Mouse (Mus musculus) lung, postnatal 0 days (tissue): Measurements from ENCODE around the gene Srrt. TPM values are rescaled to one million over a fixed set of nuclear protein-coding genes. Genes with fewer than 3 reads are reported as not detected.

Experiments
- ATAC-seq: fragments of 200-750 bp; cut with Nextera tagmentation; 2 replicates; pipeline ENCODE4 v1.8.0; 2017; ENCODE audit warnings: moderate library complexity
- DNase-seq: peaks from one replicate; pipeline ENCODE4 v3.0.0-alpha.2; 2016; ENCODE audit warnings: low spot score
- H3K27ac ChIP-seq: fragments of 300-500 bp; sonication (generic); 2 replicates; pipeline ENCODE4 v1.5.1; 2014; ENCODE audit warnings: antibody characterized with exemption, mild to moderate bottlenecking, low read length, mixed read lengths
- H3K27me3 ChIP-seq: fragments of 300-500 bp; sonication (generic); replicated peaks from 2 replicates; pipeline ENCODE4 v1.6.1; 2014; ENCODE audit warnings: low read length, mixed read lengths; ENCODE audit not compliant: insufficient read depth
- H3K36me3 ChIP-seq: fragments of 300-500 bp; sonication (generic); 2 replicates; pipeline ENCODE4 v1.6.1; 2014; ENCODE audit warnings: low read length, mixed read lengths; ENCODE audit not compliant: insufficient read depth
- H3K4me1 ChIP-seq: fragments of 300-500 bp; sonication (generic); 2 replicates; pipeline ENCODE4 v1.6.1; 2014; ENCODE audit warnings: antibody characterized with exemption, low read depth, low read length, mixed read lengths; ENCODE audit not compliant: insufficient read depth
- H3K4me2 ChIP-seq: fragments of 300-500 bp; sonication (generic); replicated peaks from 2 replicates; pipeline ENCODE4 v1.6.1; 2014; ENCODE audit warnings: low read depth, mild to moderate bottlenecking, low read length, moderate library complexity, mixed read lengths
- H3K4me3 ChIP-seq: fragments of 300-500 bp; sonication (generic); 2 replicates; pipeline ENCODE4 v1.5.1; 2014; ENCODE audit warnings: low read depth, low read length
- H3K9ac ChIP-seq: fragments of 300-500 bp; sonication (generic); replicated peaks from 2 replicates; pipeline ENCODE4 v1.6.1; 2014; ENCODE audit warnings: low read depth, mild to moderate bottlenecking
- H3K9me3 ChIP-seq: fragments of 300-500 bp; sonication (generic); 2 replicates; pipeline ENCODE4 v1.6.1; 2016; ENCODE audit warnings: low read length, mixed read lengths
- CTCF ChIP-seq: IDR thresholded peaks from 2 replicates; pipeline ENCODE4 v1.5.1; 2016; ENCODE audit warnings: antibody characterized with exemption, mild to moderate bottlenecking
- EP300 ChIP-seq: IDR thresholded peaks from 2 replicates; pipeline ENCODE4 v1.6.1; 2016; ENCODE audit warnings: antibody characterized with exemption, mild to moderate bottlenecking, control low read depth
- WGBS: fragments of 180-500 bp; shearing (Covaris S2); extraction: QIAGEN DNeasy Blood & Tissue Kit; methylation state at CpG from one replicate; pipeline ENCODE4 v1.1.7; 2014; 5-methylcytosine and 5-hydroxymethylcytosine counted together
- polyA plus RNA-seq: library from polyadenylated mRNA; unstranded; fragments of >200 nt; fragmentation: Nextera tagmentation; extraction: Ambion mirVana; gene quantifications from 2 replicates; pipeline ENCODE4 v1.2.1, GENCODE M21; 2015

Gene Srrt
- polyA plus RNA-seq, 1 experiment from 2014 or later, result 30.9 TPM

GRCm38 (mm10) chr5:137295712-137296111 is 11.8 kb downstream of the Srrt start:
- Histone ChIP-seq H3K27ac (no peak overlapping the region), H3K36me3 (peaks cover 46% of the 10 kb centered on the region), H3K9me3 (no peaks in the 10 kb centered on the region), H3K9ac (no peak overlapping the region), H3K27me3 (no peaks in the 10 kb centered on the region), H3K4me3 (no peak overlapping the region), H3K4me1 (peaks cover 5% of the 10 kb centered on the region), H3K4me2 (no peak overlapping the region)
- WGBS, result 93% methylated on average over 15 of the region's 15 CpGs
- TF ChIP-seq CTCF, result no peak
- no peak for TF ChIP-seq EP300
- DNase-seq, result no peak
- no peak for ATAC-seq

GRCm38 (mm10) chr5:137295296-137295695 is 12.2 kb downstream of the Srrt start:
- 75% methylated on average over 9 of the region's 9 CpGs for WGBS
- Histone ChIP-seq H3K9me3 (no peaks in the 10 kb centered on the region), H3K4me1 (peaks cover 5% of the 10 kb centered on the region), H3K27ac (no peak overlapping the region), H3K36me3 (peaks cover 43% of the 10 kb centered on the region), H3K4me2 (peak overlapping the region; percentile 97; the same call in 1 of the 2 replicates), H3K27me3 (no peaks in the 10 kb centered on the region; the same call in 1 of the 2 replicates), H3K4me3 (0 out of 2 replicates have a peak overlapping the region, but pooled peaks have one; percentile 45), H3K9ac (peak overlapping the region; percentile 62; the same call in 1 of the 2 replicates)
- DNase-seq (no peak), ATAC-seq (no peak)
- no peak for TF ChIP-seq EP300
- TF ChIP-seq CTCF, result no peak

GRCm38 (mm10) chr5:137294744-137295093 is 12.8 kb downstream of the Srrt start:
- Histone ChIP-seq H3K27ac (no peak overlapping the region; the same call in none of the 2 replicates), H3K4me3 (peak overlapping the region; percentile 45), H3K36me3 (peaks cover 37% of the 10 kb centered on the region), H3K4me1 (peaks cover 5% of the 10 kb centered on the region), H3K4me2 (peak overlapping the region; percentile 97), H3K27me3 (no peaks in the 10 kb centered on the region; the same call in 1 of the 2 replicates), H3K9ac (peak overlapping the region; percentile 62), H3K9me3 (no peaks in the 10 kb centered on the region)
- WGBS, result 12% methylated on average over 18 of the region's 18 CpGs
- DNase-seq, result no peak
- TF ChIP-seq CTCF (no peak), EP300 (no peak)
- peak; percentile 30 for ATAC-seq

GRCm38 (mm10) chr5:137293839-137294743 is 13.4 kb downstream of the Srrt start, which contains the start of gene Ufsp1:
Gene Ufsp1, plus strand, starts transcription at chr5:137294629.
- ATAC-seq (peak; percentile 97), DNase-seq (peak; percentile 98)
- peaks cover 30% of the 10 kb centered on the region for H3K36me3 ChIP-seq
- TF ChIP-seq EP300 (no peak), CTCF (peak; percentile 37; the same call in 1 of the 2 replicates)
- H3K27me3 ChIP-seq, result peaks cover 6% of the 10 kb centered on the region; the same call in 1 of the 2 replicates
- peak within 1 kb of the TSS; percentile 89 for H3K27ac ChIP-seq
- H3K4me3 ChIP-seq, result peak within 1 kb of the TSS; percentile 45
- 3% methylated on average over 52 of the region's 52 CpGs for WGBS
- H3K9me3 ChIP-seq, result no peaks in the 10 kb centered on the region
- H3K4me2 ChIP-seq, result peak within 1 kb of the TSS; percentile 97
- H3K9ac ChIP-seq, result peak within 1 kb of the TSS; percentile 62
- H3K4me1 ChIP-seq, result peaks cover 7% of the 10 kb centered on the region

GRCm38 (mm10) chr5:137293282-137293681 is 14.2 kb downstream of the Srrt start:
- Histone ChIP-seq H3K9ac (peak overlapping the region; percentile 58), H3K27ac (peak overlapping the region; percentile 89), H3K27me3 (peaks cover 11% of the 10 kb centered on the region; the same call in 1 of the 2 replicates), H3K4me2 (peak overlapping the region; percentile 97), H3K4me1 (peaks cover 11% of the 10 kb centered on the region), H3K4me3 (peak overlapping the region; percentile 45), H3K36me3 (peaks cover 22% of the 10 kb centered on the region), H3K9me3 (no peaks in the 10 kb centered on the region)
- peak; percentile 53 for ATAC-seq
- TF ChIP-seq EP300 (no peak), CTCF (peak; percentile 23)
- under 1% methylated on average over 14 of the region's 15 CpGs for WGBS
- peak; percentile 84 for DNase-seq

- WGBS, result 73% methylated on average over 15 of the region's 15 CpGs
- no peak for TF ChIP-seq EP300
- no peak for TF ChIP-seq CTCF
- ATAC-seq, result no peak
- no peak overlapping the region for H3K27ac ChIP-seq
- DNase-seq, result no peak
- no peak overlapping the region for H3K4me3 ChIP-seq
- no peaks in the 10 kb centered on the region for H3K9me3 ChIP-seq
- no peak overlapping the region for H3K9ac ChIP-seq
- peaks cover 16% of the 10 kb centered on the region for H3K4me1 ChIP-seq
- H3K4me2 ChIP-seq, result no peak overlapping the region
- peaks cover 16% of the 10 kb centered on the region for H3K27me3 ChIP-seq
- H3K36me3 ChIP-seq, result peaks cover 6% of the 10 kb centered on the region; the same call in 1 of the 2 replicates
These were observed 16.0 kb downstream of the Srrt start for GRCm38 (mm10) chr5:137291381-137291926.
